Mouse (Mus musculus) forebrain, embryonic 11.5 days (tissue): ENCODE data around the gene Prr29. TPM values are rescaled to one million over a fixed set of nuclear protein-coding genes. Genes with fewer than 3 reads are reported as not detected.

ENCODE experiments used
- ATAC-seq: fragments of 200-750 bp; cut with Nextera tagmentation; replicated peaks from 2 replicates; pipeline ENCODE4 v1.8.0; 2017; ENCODE audit warnings: moderate TSS enrichment; ENCODE audit not compliant: low FRiP score
- DNase-seq: peaks from one replicate; pipeline ENCODE4 v3.0.0-alpha.2; 2017; ENCODE audit warnings: low spot score
- H3K27ac ChIP-seq: fragments of 300-500 bp; sonication (generic); 2 replicates; pipeline ENCODE4 v1.5.1; 2014; ENCODE audit warnings: low read depth, low read length
- H3K27me3 ChIP-seq: fragments of 300-500 bp; sonication (generic); 2 replicates; pipeline ENCODE4 v1.6.1; 2014; ENCODE audit warnings: mild to moderate bottlenecking, low read length, mixed read lengths; ENCODE audit not compliant: control insufficient read depth, insufficient read depth
- H3K36me3 ChIP-seq: fragments of 300-500 bp; sonication (generic); 2 replicates; pipeline ENCODE4 v1.6.1; 2014; ENCODE audit warnings: mild to moderate bottlenecking, low read length, moderate library complexity, mixed read lengths; ENCODE audit not compliant: control insufficient read depth, insufficient read depth
- H3K4me1 ChIP-seq: fragments of 300-500 bp; sonication (generic); replicated peaks from 2 replicates; pipeline ENCODE4 v1.6.1; 2014; ENCODE audit warnings: low read length, mixed read lengths; ENCODE audit not compliant: control insufficient read depth, insufficient read depth
- H3K4me2 ChIP-seq: fragments of 300-500 bp; sonication (generic); 2 replicates; pipeline ENCODE4 v1.6.1; 2014; ENCODE audit warnings: low read depth, mild to moderate bottlenecking, low read length, moderate library complexity, mixed read lengths; ENCODE audit not compliant: severe bottlenecking
- H3K4me3 ChIP-seq: fragments of 300-500 bp; sonication (generic); 2 replicates; pipeline ENCODE4 v1.5.1; 2014; ENCODE audit warnings: low read depth, low read length
- H3K9ac ChIP-seq: fragments of 300-500 bp; sonication (generic); 2 replicates; pipeline ENCODE4 v1.6.1; 2014; ENCODE audit warnings: low read length
- H3K9me3 ChIP-seq: fragments of 300-500 bp; sonication (generic); 2 replicates; pipeline ENCODE4 v1.6.1; 2016; ENCODE audit warnings: low read length, mixed read lengths; ENCODE audit not compliant: control insufficient read depth
- WGBS: fragments of 180-500 bp; shearing (Covaris S2); extraction: QIAGEN DNeasy Blood & Tissue Kit; methylation state at CpG from one replicate; pipeline ENCODE4 v1.1.7; 2014; 5-methylcytosine and 5-hydroxymethylcytosine counted together
- polyA plus RNA-seq: library from polyadenylated mRNA; unstranded; fragments of >200 nt; fragmentation: Nextera tagmentation; extraction: Ambion mirVana; gene quantifications from 2 replicates; pipeline ENCODE4 v1.2.1, GENCODE M21; 2014

Prr29 gene
- polyA plus RNA-seq, 1 experiment from 2014 or later = not detected

GRCm38 (mm10) chr11:106349772-106350171, 15.5 kb upstream of the Prr29 start:
- Histone ChIP-seq H3K36me3 (no peaks in the 10 kb centered on the region), H3K27ac (no peak overlapping the region), H3K27me3 (no peaks in the 10 kb centered on the region), H3K9me3 (no peaks in the 10 kb centered on the region), H3K4me3 (no peak overlapping the region), H3K4me2 (no peak overlapping the region), H3K4me1 (no peaks in the 10 kb centered on the region), H3K9ac (no peak overlapping the region)
- WGBS = 88% methylated on average over 6 of the region's 6 CpGs
- no peak for DNase-seq
- no peak for ATAC-seq

GRCm38 (mm10) chr11:106350853-106351252, 14.4 kb upstream of the Prr29 start:
- no peak overlapping the region for H3K4me3 ChIP-seq
- H3K36me3 ChIP-seq = no peaks in the 10 kb centered on the region
- H3K9me3 ChIP-seq = no peaks in the 10 kb centered on the region
- 69% methylated on average over 5 of the region's 5 CpGs for WGBS
- no peak overlapping the region for H3K4me2 ChIP-seq
- ATAC-seq = no peak
- H3K4me1 ChIP-seq = no peaks in the 10 kb centered on the region
- H3K9ac ChIP-seq = no peak overlapping the region
- DNase-seq = no peak
- no peak overlapping the region for H3K27ac ChIP-seq
- H3K27me3 ChIP-seq = no peaks in the 10 kb centered on the region

- no peaks in the 10 kb centered on the region for H3K27me3 ChIP-seq
- H3K36me3 ChIP-seq = no peaks in the 10 kb centered on the region
- no peaks in the 10 kb centered on the region for H3K4me1 ChIP-seq
- no peak overlapping the region for H3K4me2 ChIP-seq
- no peak overlapping the region for H3K9ac ChIP-seq
- H3K9me3 ChIP-seq = no peaks in the 10 kb centered on the region
- 72% methylated on average over 3 of the region's 3 CpGs for WGBS
- no peak for DNase-seq
- no peak overlapping the region for H3K27ac ChIP-seq
- no peak overlapping the region for H3K4me3 ChIP-seq
- ATAC-seq = no peak
Measured at GRCm38 (mm10) chr11:106351253-106351652, 14.0 kb upstream of the Prr29 start.

GRCm38 (mm10) chr11:106351941-106352340, 13.3 kb upstream of the Prr29 start:
- H3K9me3 ChIP-seq = no peaks in the 10 kb centered on the region
- H3K4me3 ChIP-seq = no peak overlapping the region
- no peak overlapping the region for H3K27ac ChIP-seq
- no peaks in the 10 kb centered on the region for H3K4me1 ChIP-seq
- 81% methylated on average over 4 of the region's 4 CpGs for WGBS
- ATAC-seq (no peak), DNase-seq (no peak)
- H3K27me3 ChIP-seq = no peaks in the 10 kb centered on the region
- no peak overlapping the region for H3K4me2 ChIP-seq
- H3K9ac ChIP-seq = no peak overlapping the region
- H3K36me3 ChIP-seq = no peaks in the 10 kb centered on the region

- 87% methylated on average over 12 of the region's 12 CpGs for WGBS
- Histone ChIP-seq H3K4me3 (no peak within 1 kb of the TSS), H3K27me3 (no peaks in the 10 kb centered on the region), H3K27ac (no peak within 1 kb of the TSS), H3K9ac (no peak within 1 kb of the TSS), H3K36me3 (no peaks in the 10 kb centered on the region), H3K9me3 (no peaks in the 10 kb centered on the region), H3K4me2 (no peak within 1 kb of the TSS), H3K4me1 (no peaks in the 10 kb centered on the region)
- no peak for ATAC-seq
- DNase-seq = no peak
Measured at GRCm38 (mm10) chr11:106353188-106353587, 12.1 kb upstream of the Prr29 start, which contains the start of gene Scn4a. Gene Scn4a, minus strand, starts transcription at chr11:106353288.

GRCm38 (mm10) chr11:106354181-106354580, 11.1 kb upstream of the Prr29 start:
- 48% methylated on average over 1 of the region's 1 CpGs for WGBS
- Histone ChIP-seq H3K27ac (no peak overlapping the region), H3K4me3 (no peak overlapping the region), H3K4me2 (no peak overlapping the region), H3K9me3 (no peaks in the 10 kb centered on the region), H3K27me3 (no peaks in the 10 kb centered on the region), H3K4me1 (no peaks in the 10 kb centered on the region), H3K36me3 (no peaks in the 10 kb centered on the region), H3K9ac (no peak overlapping the region)
- ATAC-seq = no peak
- DNase-seq = no peak

- DNase-seq (no peak), ATAC-seq (no peak)
- Histone ChIP-seq H3K4me2 (no peak overlapping the region), H3K9me3 (no peaks in the 10 kb centered on the region), H3K9ac (no peak overlapping the region), H3K27me3 (no peaks in the 10 kb centered on the region), H3K4me3 (no peak overlapping the region), H3K27ac (no peak overlapping the region), H3K36me3 (no peaks in the 10 kb centered on the region), H3K4me1 (no peaks in the 10 kb centered on the region)
- WGBS = 75% methylated on average over 19 of the region's 19 CpGs
Measured at GRCm38 (mm10) chr11:106355382-106356128, 9.7 kb upstream of the Prr29 start.

GRCm38 (mm10) chr11:106359350-106359749, 5.9 kb upstream of the Prr29 start:
- DNase-seq = peak; percentile 72
- no peak for ATAC-seq
- Histone ChIP-seq H3K4me2 (no peak overlapping the region), H3K9ac (no peak overlapping the region), H3K4me1 (no peaks in the 10 kb centered on the region), H3K27me3 (no peaks in the 10 kb centered on the region), H3K4me3 (no peak overlapping the region), H3K27ac (no peak overlapping the region), H3K9me3 (no peaks in the 10 kb centered on the region), H3K36me3 (no peaks in the 10 kb centered on the region)
- WGBS = 16% methylated on average over 5 of the region's 5 CpGs

- 7% methylated on average over 11 of the region's 11 CpGs for WGBS
- no peak overlapping the region for H3K27ac ChIP-seq
- H3K9me3 ChIP-seq = no peaks in the 10 kb centered on the region
- DNase-seq (peak; percentile 55), ATAC-seq (no peak)
- no peak overlapping the region for H3K4me3 ChIP-seq
- H3K4me2 ChIP-seq = no peak overlapping the region
- no peaks in the 10 kb centered on the region for H3K36me3 ChIP-seq
- no peaks in the 10 kb centered on the region for H3K27me3 ChIP-seq
- 0 out of 2 replicates have a peak, but pooled peaks cover 3% of the 10 kb centered on the region for H3K4me1 ChIP-seq
- H3K9ac ChIP-seq = peak overlapping the region; percentile 12; the same call in 1 of the 2 replicates
Measured at GRCm38 (mm10) chr11:106364712-106365111, 560 bp upstream of the Prr29 start.
